Mouse (Mus musculus): ENCODE data around the gene Vsig2. TPM values are rescaled to one million over a fixed set of nuclear protein-coding genes. Genes with fewer than 3 reads are reported as not detected.

Gene Vsig2
- polyA plus RNA-seq, 1 experiment, result 0.18 TPM

GRCm38 (mm10) chr9:37551751-37552531 lies 12.9 kb downstream of the Vsig2 start:
- Histone ChIP-seq H3K36me3 (ENCODE audit: control insufficient read depth, insufficient read depth) (no peaks in the 10 kb centered on the region), H3ac (ENCODE audit: control insufficient read depth, insufficient read length, low read depth) (peak overlapping the region; percentile 47), H3K79me3 (ENCODE audit: low read depth) (no peaks in the 10 kb centered on the region), H3K79me2 (ENCODE audit: control insufficient read depth, insufficient read depth) (no peaks in the 10 kb centered on the region), H3K4me3 (ENCODE audit: insufficient read depth, poor library complexity, severe bottlenecking) (peak overlapping the region; percentile 11), H3K27me3 (ENCODE audit: control insufficient read depth, insufficient read depth, insufficient read length) (peaks cover 8% of the 10 kb centered on the region)
- TF ChIP-seq MAX (IDR thresholded peaks at IDR 0.05) (no peak), MYOG (IDR thresholded peaks at IDR 0.05; ENCODE audit: control insufficient read depth, extremely low read depth, insufficient read length) (no peak), FOSL1 (IDR thresholded peaks at IDR 0.05; ENCODE audit: insufficient read depth, low read length, poor library complexity, severe bottlenecking) (no peak), USF1 (IDR thresholded peaks at IDR 0.05; ENCODE audit: low read depth) (no peak), CEBPB (IDR thresholded peaks at IDR 0.05; ENCODE audit: low read depth) (no peak), CTCF (IDR thresholded peaks at IDR 0.05; ENCODE audit: control insufficient read depth, insufficient read depth, insufficient read length) (no peak), MYOD1 (IDR thresholded peaks at IDR 0.05; ENCODE audit: control insufficient read depth, insufficient read length, low read depth) (no peak)

GRCm38 (mm10) chr9:37552536-37553293 lies 13.7 kb downstream of the Vsig2 start, which contains the start of gene Nrgn:
Gene Nrgn (minus strand): TSS chr9:37552904.
- Histone ChIP-seq H3K27me3 (ENCODE audit: control insufficient read depth, insufficient read depth, insufficient read length) (peaks cover 12% of the 10 kb centered on the region), H3K36me3 (ENCODE audit: control insufficient read depth, insufficient read depth) (no peaks in the 10 kb centered on the region), H3K79me2 (ENCODE audit: control insufficient read depth, insufficient read depth) (no peaks in the 10 kb centered on the region), H3ac (ENCODE audit: control insufficient read depth, insufficient read length, low read depth) (peak within 1 kb of the TSS; percentile 47), H3K79me3 (ENCODE audit: low read depth) (no peaks in the 10 kb centered on the region), H3K4me3 (ENCODE audit: insufficient read depth, poor library complexity, severe bottlenecking) (peak within 1 kb of the TSS; percentile 11)
- no peak for TF ChIP-seq FOSL1 (IDR thresholded peaks at IDR 0.05; ENCODE audit: insufficient read depth, low read length, poor library complexity, severe bottlenecking)

GRCm38 (mm10) chr9:37554279-37554678 lies 15.2 kb downstream of the Vsig2 start:
- H3K36me3 ChIP-seq (ENCODE audit: control insufficient read depth, insufficient read depth), result no peaks in the 10 kb centered on the region
- peaks cover 18% of the 10 kb centered on the region for H3K27me3 ChIP-seq (ENCODE audit: control insufficient read depth, insufficient read depth, insufficient read length)
- no peak overlapping the region for H3K4me3 ChIP-seq (ENCODE audit: insufficient read depth, poor library complexity, severe bottlenecking)
- no peaks in the 10 kb centered on the region for H3K79me3 ChIP-seq (ENCODE audit: low read depth)
- TF ChIP-seq MYOG (IDR thresholded peaks at IDR 0.05; ENCODE audit: control insufficient read depth, extremely low read depth, insufficient read length), result no peak
- no peak for TF ChIP-seq CTCF (IDR thresholded peaks at IDR 0.05; ENCODE audit: control insufficient read depth, insufficient read depth, insufficient read length)
- peak; percentile 68 for TF ChIP-seq USF1 (IDR thresholded peaks at IDR 0.05; ENCODE audit: low read depth)
- H3K79me2 ChIP-seq (ENCODE audit: control insufficient read depth, insufficient read depth), result no peaks in the 10 kb centered on the region
- H3ac ChIP-seq (ENCODE audit: control insufficient read depth, insufficient read length, low read depth), result no peak overlapping the region

- Histone ChIP-seq H3K4me3 (ENCODE audit: insufficient read depth, poor library complexity, severe bottlenecking) (no peak within 1 kb of the TSS), H3K27me3 (ENCODE audit: control insufficient read depth, insufficient read depth, insufficient read length) (peaks cover 18% of the 10 kb centered on the region), H3ac (ENCODE audit: control insufficient read depth, insufficient read length, low read depth) (no peak within 1 kb of the TSS), H3K79me3 (ENCODE audit: low read depth) (no peaks in the 10 kb centered on the region), H3K79me2 (ENCODE audit: control insufficient read depth, insufficient read depth) (no peaks in the 10 kb centered on the region), H3K36me3 (ENCODE audit: control insufficient read depth, insufficient read depth) (no peaks in the 10 kb centered on the region)
- TF ChIP-seq FOSL1 (IDR thresholded peaks at IDR 0.05; ENCODE audit: insufficient read depth, low read length, poor library complexity, severe bottlenecking) (no peak), CEBPB (IDR thresholded peaks at IDR 0.05; ENCODE audit: low read depth) (no peak), MAX (IDR thresholded peaks at IDR 0.05) (no peak), USF1 (IDR thresholded peaks at IDR 0.05; ENCODE audit: low read depth) (no peak)
Measured at GRCm38 (mm10) chr9:37554838-37555748, 16.0 kb downstream of the Vsig2 start, which contains the start of gene Siae. Gene Siae (plus strand): TSS chr9:37555698.

- no peaks in the 10 kb centered on the region for H3K36me3 ChIP-seq (ENCODE audit: control insufficient read depth, insufficient read depth)
- no peaks in the 10 kb centered on the region for H3K79me2 ChIP-seq (ENCODE audit: control insufficient read depth, insufficient read depth)
- no peak overlapping the region for H3ac ChIP-seq (ENCODE audit: control insufficient read depth, insufficient read length, low read depth)
- no peak overlapping the region for H3K4me3 ChIP-seq (ENCODE audit: insufficient read depth, poor library complexity, severe bottlenecking)
- TF ChIP-seq USF1 (IDR thresholded peaks at IDR 0.05; ENCODE audit: low read depth) (peak; percentile 40), MYOD1 (IDR thresholded peaks at IDR 0.05; ENCODE audit: control insufficient read depth, insufficient read length, low read depth) (no peak)
- no peaks in the 10 kb centered on the region for H3K79me3 ChIP-seq (ENCODE audit: low read depth)
- peaks cover 16% of the 10 kb centered on the region for H3K27me3 ChIP-seq (ENCODE audit: control insufficient read depth, insufficient read depth, insufficient read length)
Measured at GRCm38 (mm10) chr9:37556366-37556765, 17.3 kb downstream of the Vsig2 start.

Data from C2C12 (cell line).